Mouse (Mus musculus) ES-Bruce4 (cell line): ENCODE measurements at regions not wholly inside any gene's neighbourhood (a gene's known extent, or its start where the extent isn't known, plus 50 kb on each side); places are given as distances from the start of the nearest gene placed in this dataset.

Experiments used
- H3K27ac ChIP-seq: 2 replicates; pipeline ENCODE4 v1.5.1; 2012; ENCODE audit warnings: low read length, inconsistent platforms; ENCODE audit not compliant: insufficient read depth
- H3K27me3 ChIP-seq: 2 replicates; pipeline ENCODE4 v1.6.1; 2012; ENCODE audit warnings: mild to moderate bottlenecking, low read length, inconsistent platforms; ENCODE audit not compliant: control insufficient read depth, poor library complexity, insufficient read depth, severe bottlenecking
- H3K36me3 ChIP-seq: 2 replicates; pipeline ENCODE4 v1.6.1; 2012; ENCODE audit warnings: inconsistent platforms, mild to moderate bottlenecking, low read length, moderate library complexity; ENCODE audit not compliant: control insufficient read depth, poor library complexity, insufficient read depth, severe bottlenecking
- H3K4me1 ChIP-seq: one replicate; pipeline ENCODE4 v1.8.1; 2011; ENCODE audit warnings: low read length; ENCODE audit not compliant: control insufficient read depth, insufficient read depth
- H3K4me3 ChIP-seq: 2 replicates; pipeline ENCODE4 v1.5.1; 2011; ENCODE audit warnings: low read depth, mild to moderate bottlenecking, low read length
- H3K9ac ChIP-seq: 2 replicates; pipeline ENCODE4 v1.6.1; 2012; ENCODE audit warnings: low read depth, mild to moderate bottlenecking, inconsistent platforms; ENCODE audit not compliant: poor library complexity, severe bottlenecking
- H3K9me3 ChIP-seq: replicated peaks from 2 replicates; pipeline ENCODE4 v1.6.1; 2012; ENCODE audit warnings: mild to moderate bottlenecking, low read length, inconsistent platforms; ENCODE audit not compliant: control insufficient read depth, poor library complexity, insufficient read depth, severe bottlenecking
- CTCF ChIP-seq: IDR thresholded peaks from one replicate; pipeline ENCODE4 v1.8.1; 2011; ENCODE audit warnings: low read depth, low read length
- EP300 ChIP-seq: IDR thresholded peaks from 2 replicates; pipeline ENCODE4 v1.6.1; 2011; ENCODE audit warnings: low read depth, low read length; ENCODE audit not compliant: insufficient read depth
- POLR2A ChIP-seq: IDR thresholded peaks from one replicate; pipeline ENCODE4 v1.8.1; 2011; ENCODE audit warnings: low read length; ENCODE audit not compliant: insufficient read depth

DNA sequence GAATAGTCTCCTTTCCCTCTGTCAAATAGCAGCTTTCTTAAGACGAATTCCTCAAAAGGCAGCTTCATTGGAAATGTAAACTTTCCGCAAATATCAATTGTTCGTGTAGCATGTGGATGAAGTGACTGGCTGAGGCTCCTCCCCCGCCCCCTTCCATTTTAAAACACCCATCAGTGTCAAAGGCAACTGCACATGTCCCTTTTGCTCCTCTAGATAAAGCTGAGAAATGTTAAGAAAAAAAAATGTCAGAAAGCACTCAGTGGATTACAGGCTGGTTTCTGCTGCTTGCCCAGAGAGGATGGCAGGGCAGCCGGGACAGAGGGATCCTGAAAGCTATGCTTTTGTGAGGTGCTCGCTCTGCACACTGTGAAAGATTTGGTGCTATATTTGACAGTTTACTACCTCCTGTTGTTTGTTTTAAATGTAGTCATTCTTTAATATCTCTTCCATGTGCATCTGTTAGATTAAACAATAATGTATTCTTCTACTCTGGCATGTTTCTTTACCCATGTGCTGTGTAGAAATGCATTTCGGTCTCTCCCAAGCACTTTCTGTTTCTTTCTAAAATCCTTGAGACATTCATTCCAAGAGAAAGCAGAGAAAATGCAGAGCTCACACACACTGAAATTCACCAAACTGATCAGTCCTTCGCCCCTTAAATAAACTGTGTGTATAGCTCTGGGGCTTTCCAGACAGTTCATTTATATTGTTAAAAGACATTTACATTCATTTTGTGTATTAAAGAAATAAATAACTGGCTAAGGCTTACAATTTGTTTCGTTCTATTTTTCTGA lies 263.9 kb downstream of the Meis1 start:
- no peak for TF ChIP-seq CTCF
- Histone ChIP-seq H3K27me3 (no peaks in the 10 kb centered on the region), H3K9me3 (0 out of 2 replicates have a peak, but pooled peaks cover 2% of the 10 kb centered on the region), H3K36me3 (no peaks in the 10 kb centered on the region), H3K4me1 (no peaks in the 10 kb centered on the region), H3K27ac (no peak overlapping the region), H3K9ac (no peak overlapping the region), H3K4me3 (no peak overlapping the region)

- H3K27me3 ChIP-seq, result no peaks in the 10 kb centered on the region
- H3K27ac ChIP-seq, result no peak overlapping the region
- TF ChIP-seq CTCF (no peak), EP300 (no peak), POLR2A (no peak)
- no peaks in the 10 kb centered on the region for H3K4me1 ChIP-seq
- no peaks in the 10 kb centered on the region for H3K36me3 ChIP-seq
- H3K9ac ChIP-seq, result no peak overlapping the region
- no peak overlapping the region for H3K4me3 ChIP-seq
- H3K9me3 ChIP-seq, result 0 out of 2 replicates have a peak, but pooled peaks cover 2% of the 10 kb centered on the region
Measured at GRCm38 (mm10) chr11:18753856-18754255, 264.9 kb downstream of the Meis1 start.

GRCm38 (mm10) chr11:18753246-18753645 lies 265.5 kb downstream of the Meis1 start:
- TF ChIP-seq CTCF (no peak), EP300 (no peak), POLR2A (no peak)
- 0 out of 2 replicates have a peak, but pooled peaks cover 2% of the 10 kb centered on the region for H3K9me3 ChIP-seq
- H3K4me1 ChIP-seq, result no peaks in the 10 kb centered on the region
- no peaks in the 10 kb centered on the region for H3K27me3 ChIP-seq
- no peak overlapping the region for H3K27ac ChIP-seq
- H3K4me3 ChIP-seq, result no peak overlapping the region
- H3K36me3 ChIP-seq, result no peaks in the 10 kb centered on the region
- no peak overlapping the region for H3K9ac ChIP-seq

DNA sequence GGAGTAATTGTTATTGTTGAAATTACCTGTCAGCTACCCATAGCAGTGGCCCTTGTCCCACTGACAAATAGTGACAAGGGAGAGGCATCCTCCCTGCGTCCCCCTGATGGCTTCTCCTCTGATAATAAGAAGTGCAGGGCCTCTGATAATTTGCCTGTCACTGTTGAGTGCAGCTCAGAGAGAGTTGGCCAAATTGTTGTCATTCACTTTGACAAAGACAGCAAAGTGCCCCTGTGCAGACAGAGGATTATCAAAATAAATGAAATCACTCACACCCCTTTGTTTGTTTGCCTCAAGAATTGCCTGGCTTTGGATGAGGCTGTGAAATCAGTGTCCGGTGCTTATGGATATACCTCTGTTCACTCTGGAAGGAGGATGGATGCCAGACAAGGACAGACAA lies 266.3 kb downstream of the Meis1 start:
- 0 out of 2 replicates have a peak, but pooled peaks cover 2% of the 10 kb centered on the region for H3K9me3 ChIP-seq
- no peaks in the 10 kb centered on the region for H3K36me3 ChIP-seq
- H3K4me3 ChIP-seq, result no peak overlapping the region
- no peaks in the 10 kb centered on the region for H3K27me3 ChIP-seq
- H3K4me1 ChIP-seq, result no peaks in the 10 kb centered on the region
- no peak overlapping the region for H3K9ac ChIP-seq
- no peak for TF ChIP-seq CTCF
- TF ChIP-seq POLR2A, result no peak
- no peak for TF ChIP-seq EP300
- no peak overlapping the region for H3K27ac ChIP-seq

DNA sequence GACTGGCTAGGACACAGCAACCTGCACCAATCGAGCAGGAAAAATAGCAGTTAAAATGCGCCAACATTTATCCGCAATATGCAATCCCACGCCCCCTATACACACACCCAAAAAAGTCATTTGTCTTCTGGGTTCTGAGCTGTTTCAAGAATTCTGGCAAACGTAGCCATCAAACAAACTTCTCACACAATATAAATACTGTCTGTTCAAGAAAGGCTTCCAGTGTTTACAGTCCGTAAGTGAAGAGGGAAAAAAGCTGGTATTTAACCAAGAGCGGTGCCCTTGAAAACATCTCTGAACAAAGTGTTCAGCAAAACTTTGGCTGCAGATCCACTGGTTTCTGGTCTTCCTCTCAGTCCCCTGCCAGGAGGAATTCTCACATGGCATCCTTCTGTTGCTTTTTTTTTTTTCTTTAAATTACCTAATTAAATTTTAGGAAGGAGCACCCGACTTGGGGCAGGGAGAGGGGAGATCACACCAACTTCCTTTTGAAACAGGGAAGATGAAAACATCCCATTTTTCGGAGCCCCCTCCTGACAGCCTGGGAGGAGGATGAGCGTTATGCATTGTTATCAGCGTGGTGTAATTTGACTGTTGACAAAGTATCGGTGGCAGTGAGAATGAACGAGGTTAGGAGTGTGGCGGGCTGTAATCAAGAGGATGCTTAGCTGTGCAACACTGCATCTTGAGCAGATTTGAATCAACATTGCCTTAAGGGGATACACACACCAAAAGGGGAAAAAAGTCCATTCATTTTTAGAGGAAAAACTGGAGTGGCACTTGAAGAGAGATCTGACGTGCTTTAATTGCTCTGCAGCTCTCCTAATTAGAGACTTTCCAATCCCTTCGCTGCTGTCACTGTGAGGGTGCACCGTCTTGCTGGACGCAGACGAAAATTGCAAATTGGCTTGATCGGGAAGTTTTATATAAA lies 267.6 kb downstream of the Meis1 start:
- TF ChIP-seq POLR2A (no peak), EP300 (no peak), CTCF (no peak)
- Histone ChIP-seq H3K27ac (no peak overlapping the region), H3K9ac (no peak overlapping the region), H3K9me3 (peaks cover 2% of the 10 kb centered on the region; the same call in 1 of the 2 replicates), H3K27me3 (no peaks in the 10 kb centered on the region), H3K36me3 (no peaks in the 10 kb centered on the region), H3K4me3 (no peak overlapping the region), H3K4me1 (no peaks in the 10 kb centered on the region)

DNA sequence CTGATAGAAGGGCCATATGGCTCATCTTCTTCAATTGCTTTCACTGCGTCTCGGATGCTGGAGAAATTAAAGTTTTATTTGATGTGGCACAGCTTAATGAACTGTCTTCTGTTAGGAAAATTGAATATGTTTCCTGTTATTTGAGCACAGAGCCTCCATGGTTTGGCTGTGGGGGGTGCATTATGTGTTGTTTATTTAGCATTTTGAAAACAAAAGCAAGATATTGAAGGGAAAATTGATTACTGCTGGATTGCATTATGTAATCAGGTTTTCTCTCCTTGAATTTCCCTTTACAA lies 268.8 kb downstream of the Meis1 start:
- Histone ChIP-seq H3K27me3 (no peaks in the 10 kb centered on the region), H3K27ac (no peak overlapping the region), H3K4me3 (no peak overlapping the region), H3K9ac (no peak overlapping the region), H3K9me3 (peaks cover 2% of the 10 kb centered on the region; the same call in 1 of the 2 replicates), H3K4me1 (no peaks in the 10 kb centered on the region), H3K36me3 (no peaks in the 10 kb centered on the region)
- TF ChIP-seq CTCF, result no peak
- no peak for TF ChIP-seq EP300
- TF ChIP-seq POLR2A, result no peak
